Mouse (Mus musculus): ENCODE results near the gene Zmiz2.
"Not testable (repeated sequence)": the region's sequence is repeated elsewhere in the genome, so short reads cannot be mapped to it uniquely, and the experiment has no call there.

The Zmiz2 gene

GRCm38 (mm10) chr11:6420283-6420703 lies 31.4 kb downstream of the Zmiz2 start:
- DNase-seq (ENCODE audit: low spot score in 2 of 2): no peak

GRCm38 (mm10) chr11:6420722-6421350 lies 32.0 kb downstream of the Zmiz2 start:
- no peak for DNase-seq (ENCODE audit: low spot score in 2 of 2)

GRCm38 (mm10) chr11:6430186-6430585 lies 41.3 kb downstream of the Zmiz2 start:
- no peak for DNase-seq (ENCODE audit: low spot score in 2 of 2)

GRCm38 (mm10) chr11:6436442-6436841 lies 47.6 kb downstream of the Zmiz2 start:
- peak; percentile 29 to 57 for DNase-seq (ENCODE audit: low spot score in 2 of 2)

GRCm38 (mm10) chr11:6437667-6438066 lies 48.8 kb downstream of the Zmiz2 start:
- no peak for DNase-seq (ENCODE audit: low spot score in 2 of 2)

- no peak for DNase-seq (ENCODE audit: low spot score in 2 of 2)
Measured at GRCm38 (mm10) chr11:6440171-6440570, 51.3 kb downstream of the Zmiz2 start.

- no peak for DNase-seq (ENCODE audit: low spot score in 2 of 2)
Measured at GRCm38 (mm10) chr11:6442566-6442965, 53.7 kb downstream of the Zmiz2 start.

GRCm38 (mm10) chr11:6443102-6443501 lies 54.2 kb downstream of the Zmiz2 start:
- no peak for DNase-seq (ENCODE audit: low spot score in 2 of 2)

- DNase-seq (ENCODE audit: low spot score in 2 of 2): no peak
Measured at GRCm38 (mm10) chr11:6443727-6444076, 54.8 kb downstream of the Zmiz2 start.

- DNase-seq (ENCODE audit: low spot score in 2 of 2): peak; percentile 99 to 100
Measured at GRCm38 (mm10) chr11:6444077-6444853, 55.4 kb downstream of the Zmiz2 start, which contains the start of gene H2afv. Gene H2afv (minus strand): TSS chr11:6444443.

- DNase-seq (ENCODE audit: low spot score in 2 of 2): no peak
Measured at GRCm38 (mm10) chr11:6445441-6445840, 56.6 kb downstream of the Zmiz2 start.

- DNase-seq (ENCODE audit: low spot score in 2 of 2): no peak
Measured at GRCm38 (mm10) chr11:6445951-6446350, 57.1 kb downstream of the Zmiz2 start.

- DNase-seq (ENCODE audit: low spot score in 2 of 2): no peak
Measured at GRCm38 (mm10) chr11:6447493-6447892, 58.6 kb downstream of the Zmiz2 start.

GRCm38 (mm10) chr11:6448155-6448554 lies 59.3 kb downstream of the Zmiz2 start:
- not testable (repeated sequence) for DNase-seq (ENCODE audit: low spot score in 2 of 2)

Measured in cerebellum, postnatal 4 days (tissue).